Mouse (Mus musculus) G1E (cell line): ENCODE measurements around the gene Zswim5. TPM values are rescaled to one million over a fixed set of nuclear protein-coding genes. Genes with fewer than 3 reads are reported as not detected.
A peak's percentile ranks its signal among the peaks of the same experiment; 100 is the strongest.
"Not testable (repeated sequence)": the region's sequence is repeated elsewhere in the genome, so short reads cannot be mapped to it uniquely, and the experiment has no call there.

ENCODE experiments used
- ATAC-seq: 2 replicates; pipeline ENCODE4 v1.8.0; 2016; ENCODE audit warnings: mild to moderate bottlenecking; ENCODE audit not compliant: insufficient number of reproducible peaks, poor library complexity, low FRiP score, severe bottlenecking; ENCODE audit errors: extremely low read depth
- DNase-seq: peaks from one replicate; pipeline ENCODE4 v3.0.0; 2012; ENCODE audit warnings: low spot score
- H3K27me3 ChIP-seq: 2 replicates; pipeline ENCODE4 v1.6.1; 2012; ENCODE audit warnings: mild to moderate bottlenecking, low read length, inconsistent platforms; ENCODE audit not compliant: insufficient read depth
- H3K36me3 ChIP-seq: replicated peaks from 2 replicates; pipeline ENCODE3; 2012; ENCODE audit warnings: mild to moderate bottlenecking, inconsistent platforms
- H3K4me1 ChIP-seq: 2 replicates; pipeline ENCODE4 v1.6.1; 2012; ENCODE audit warnings: low read depth, low read length, inconsistent platforms, mixed read lengths; ENCODE audit not compliant: insufficient read depth
- H3K4me3 ChIP-seq: 2 replicates; pipeline ENCODE4 v1.5.1; 2012; ENCODE audit warnings: low read depth, mild to moderate bottlenecking, inconsistent platforms, low read length, moderate library complexity, mixed read lengths
- H3K9me3 ChIP-seq: replicated peaks from 2 replicates; pipeline ENCODE4 v1.6.1; 2012; ENCODE audit warnings: inconsistent platforms
- CTCF ChIP-seq: IDR thresholded peaks from 2 replicates; pipeline ENCODE4 v1.5.1; 2012; ENCODE audit warnings: low read depth, low read length, inconsistent platforms, mixed read lengths
- GATA1 ChIP-seq: IDR thresholded peaks from 2 replicates; pipeline ENCODE4 v1.6.1; 2012; ENCODE audit warnings: borderline replicate concordance, low read length, inconsistent platforms, mixed read lengths
- GATA2 ChIP-seq: IDR thresholded peaks from 2 replicates; pipeline ENCODE4 v1.6.1; 2012; ENCODE audit warnings: low read depth, low read length, inconsistent platforms, borderline replicate concordance
- POLR2AphosphoS5 ChIP-seq: IDR thresholded peaks from 2 replicates; pipeline ENCODE4 v1.6.1; 2012; ENCODE audit warnings: low read depth, low read length, inconsistent platforms; ENCODE audit not compliant: insufficient replicate concordance
- TAL1 ChIP-seq: conservative IDR thresholded peaks from 2 replicates; pipeline ENCODE4 v1.6.1; 2012; ENCODE audit warnings: low read depth, low read length, inconsistent platforms, mixed read lengths
- polyA plus RNA-seq: library from polyadenylated mRNA; stranded (reverse); fragments of >175 nt; gene quantifications from 2 replicates; pipeline ENCODE4 v1.2.3, GENCODE M21; 2012
- total RNA-seq, 2 experiments: library from RNA; stranded (forward) in 1 of 2; stranded (reverse) in 1 of 2; fragments of 200-1000 nt in 1 of 2; fragments of >200 nt in 1 of 2; fragmentation: Nextera tagmentation in 1 of 2; gene quantifications; 2 replicates each; pipeline ENCODE4 v1.2.3; 2014 to 2017

Zswim5 gene
- total RNA-seq (2014; fragmentation: Nextera tagmentation) (not detected in 2 replicates), total RNA-seq (2017) (0.06 and 0.11 TPM in 2 replicates), polyA plus RNA-seq (not detected in 2 replicates)

DNA sequence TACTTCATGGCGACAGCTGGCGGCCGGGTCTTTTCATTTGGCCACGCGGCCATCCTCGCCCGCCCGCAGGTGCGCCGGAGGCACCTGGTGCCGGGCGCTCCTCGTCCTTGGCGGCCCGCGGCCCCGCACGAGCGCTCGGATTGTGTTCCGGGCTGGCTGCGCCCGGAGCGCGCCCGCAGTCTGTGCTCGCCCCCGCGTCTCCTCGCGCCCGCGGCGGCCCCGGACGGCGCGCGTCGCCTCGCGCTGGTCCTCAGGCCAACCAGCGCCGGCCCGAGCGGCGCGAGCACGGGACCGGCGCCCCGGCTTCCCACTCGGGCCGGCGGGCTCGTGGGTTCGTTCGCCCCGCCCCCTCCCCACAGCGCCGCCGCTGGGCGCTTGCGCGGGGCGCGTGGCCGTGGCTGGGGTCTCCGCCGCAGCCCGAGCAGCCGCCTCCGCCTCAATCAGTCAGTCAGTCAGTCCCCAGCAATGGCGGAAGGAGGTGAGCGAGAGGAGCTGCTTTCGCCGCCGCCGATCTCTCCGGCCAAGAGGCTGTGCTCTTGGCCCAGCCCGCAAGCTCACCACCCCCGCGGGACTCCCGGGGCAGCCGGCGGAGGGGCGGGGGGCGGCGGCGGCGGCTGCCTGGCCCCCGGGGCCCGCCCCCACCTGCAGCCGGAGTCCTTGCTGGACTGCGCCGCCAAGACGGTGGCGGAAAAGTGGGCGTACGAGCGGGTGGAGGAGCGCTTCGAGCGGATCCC, at the start of gene Zswim5:
Gene Zswim5 (plus strand): TSS at position 382 of the 734 bp plus-strand sequence.
- H3K9me3 ChIP-seq, result no peaks in the 10 kb centered on the region
- H3K36me3 ChIP-seq, result no peaks in the 10 kb centered on the region
- TF ChIP-seq GATA1 (no peak), CTCF (no peak), POLR2AphosphoS5 (no peak), TAL1 (no peak), GATA2 (no peak)
- peaks cover 8% of the 10 kb centered on the region; the same call in 1 of the 2 replicates for H3K4me1 ChIP-seq
- no peak for ATAC-seq
- peaks cover 27% of the 10 kb centered on the region for H3K27me3 ChIP-seq
- peak within 1 kb of the TSS; percentile 50; the same call in 1 of the 2 replicates for H3K4me3 ChIP-seq
- DNase-seq, result no peak

DNA sequence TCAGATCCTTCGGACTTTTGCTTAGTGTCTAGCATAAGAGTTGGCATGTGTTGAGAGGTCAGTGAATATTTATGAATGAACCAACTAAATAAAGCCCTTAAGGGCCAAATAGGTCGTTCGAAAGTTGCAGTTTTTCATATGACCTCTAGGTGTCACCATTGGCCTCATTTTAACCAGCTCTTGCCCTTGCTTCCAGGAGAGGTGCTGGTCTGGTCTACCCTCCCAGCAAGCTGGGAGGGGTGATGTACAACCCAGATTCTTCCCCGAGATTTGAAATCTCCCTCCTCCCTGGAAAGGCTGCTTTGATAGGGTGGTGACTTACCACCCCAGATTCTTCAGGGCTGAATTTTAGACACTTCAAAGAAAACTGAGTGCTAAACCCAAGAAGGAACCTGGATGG, 49.4 kb upstream of the Zswim5 start:
- Histone ChIP-seq H3K9me3 (no peaks in the 10 kb centered on the region), H3K4me3 (no peak overlapping the region), H3K4me1 (no peaks in the 10 kb centered on the region), H3K36me3 (no peaks in the 10 kb centered on the region), H3K27me3 (peaks cover 19% of the 10 kb centered on the region)
- ATAC-seq (no peak), DNase-seq (peak; percentile 77)
- no peak for TF ChIP-seq TAL1
- TF ChIP-seq GATA2, result no peak
- TF ChIP-seq CTCF, result peak; percentile 70

DNA sequence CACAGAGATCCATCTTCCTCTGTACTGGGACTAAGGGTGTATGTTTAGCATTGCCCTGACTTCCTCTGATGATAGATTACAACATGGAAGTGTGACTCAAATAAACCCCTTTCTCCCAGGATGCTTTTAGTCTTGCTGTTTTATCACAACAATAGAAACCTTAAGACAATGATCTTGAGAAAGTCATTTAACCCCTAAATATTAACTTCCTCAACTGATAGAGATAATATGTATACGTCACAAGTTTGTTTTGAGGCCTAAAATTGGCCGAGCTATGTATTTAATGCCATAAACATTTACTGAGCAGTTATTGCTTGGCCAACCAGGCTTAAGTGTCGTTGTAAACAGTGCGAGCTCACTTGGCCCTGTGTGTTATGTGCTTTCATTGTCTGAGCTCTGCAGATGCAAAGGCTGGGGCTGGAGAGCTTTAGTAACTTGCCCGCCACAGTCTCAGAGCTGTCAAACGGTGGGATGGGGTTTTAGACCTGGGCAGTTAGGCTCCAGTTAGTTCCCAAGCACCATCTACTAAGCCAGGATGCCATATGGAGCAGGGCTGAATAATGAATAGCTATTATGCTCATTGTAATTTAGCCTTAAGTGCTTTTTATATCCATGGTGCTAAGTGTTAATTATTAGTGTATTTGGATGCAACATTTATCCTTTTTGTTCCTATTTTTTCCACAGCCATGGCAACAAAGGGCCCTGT, 47.7 kb upstream of the Zswim5 start:
- Histone ChIP-seq H3K4me1 (no peaks in the 10 kb centered on the region), H3K9me3 (no peaks in the 10 kb centered on the region), H3K27me3 (peaks cover 17% of the 10 kb centered on the region), H3K4me3 (no peak overlapping the region), H3K36me3 (no peaks in the 10 kb centered on the region)
- no peak for TF ChIP-seq CTCF
- no peak for TF ChIP-seq GATA1
- no peak for TF ChIP-seq POLR2AphosphoS5
- no peak for TF ChIP-seq TAL1
- no peak for TF ChIP-seq GATA2
- no peak for ATAC-seq
- DNase-seq, result no peak

DNA sequence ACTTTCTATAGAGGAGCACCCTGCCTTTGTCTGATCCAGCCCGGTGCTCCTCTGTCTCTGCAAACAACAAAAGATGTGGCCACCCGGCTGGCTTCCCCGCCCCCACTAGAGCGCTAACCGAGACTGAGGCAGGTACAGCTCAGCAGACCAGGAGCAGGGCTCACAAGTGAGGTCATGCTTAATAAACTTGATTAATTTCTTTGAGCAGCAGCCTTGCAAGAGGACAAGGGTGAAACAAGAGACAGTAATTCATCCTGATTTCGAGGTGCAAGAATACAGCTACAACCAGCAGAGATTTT, 47.2 kb upstream of the Zswim5 start:
- DNase-seq (no peak), ATAC-seq (no peak)
- no peak for TF ChIP-seq GATA1
- no peak overlapping the region for H3K4me3 ChIP-seq
- no peaks in the 10 kb centered on the region for H3K36me3 ChIP-seq
- H3K9me3 ChIP-seq, result no peaks in the 10 kb centered on the region
- no peaks in the 10 kb centered on the region for H3K4me1 ChIP-seq
- peaks cover 12% of the 10 kb centered on the region for H3K27me3 ChIP-seq

DNA sequence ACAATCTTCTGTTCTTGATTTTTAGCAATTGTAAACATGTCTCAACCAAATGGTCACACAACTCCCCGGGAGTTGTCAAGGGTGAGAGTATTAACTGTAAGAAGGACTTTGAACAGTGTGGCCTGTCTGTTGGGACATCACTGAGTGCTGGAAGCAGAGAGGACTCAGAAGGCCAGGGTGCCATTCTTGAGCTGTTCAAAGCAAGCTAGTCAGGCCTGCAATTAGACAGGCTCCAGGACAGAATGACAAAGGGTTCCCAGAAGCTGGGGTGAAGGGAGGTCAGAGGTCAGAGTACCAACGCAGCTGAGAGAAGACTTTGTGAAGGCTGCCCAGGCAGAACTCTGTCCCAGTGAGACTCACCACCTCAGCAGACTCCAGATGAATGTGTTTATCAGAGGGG, 38.2 kb upstream of the Zswim5 start:
- Histone ChIP-seq H3K9me3 (no peaks in the 10 kb centered on the region), H3K27me3 (peaks cover 3% of the 10 kb centered on the region; the same call in 1 of the 2 replicates), H3K4me3 (no peak overlapping the region), H3K4me1 (peaks cover 6% of the 10 kb centered on the region; the same call in 1 of the 2 replicates), H3K36me3 (no peaks in the 10 kb centered on the region)
- TF ChIP-seq POLR2AphosphoS5, result no peak
- no peak for TF ChIP-seq GATA2
- no peak for TF ChIP-seq TAL1
- no peak for TF ChIP-seq CTCF
- no peak for TF ChIP-seq GATA1
- ATAC-seq (no peak), DNase-seq (no peak)

DNA sequence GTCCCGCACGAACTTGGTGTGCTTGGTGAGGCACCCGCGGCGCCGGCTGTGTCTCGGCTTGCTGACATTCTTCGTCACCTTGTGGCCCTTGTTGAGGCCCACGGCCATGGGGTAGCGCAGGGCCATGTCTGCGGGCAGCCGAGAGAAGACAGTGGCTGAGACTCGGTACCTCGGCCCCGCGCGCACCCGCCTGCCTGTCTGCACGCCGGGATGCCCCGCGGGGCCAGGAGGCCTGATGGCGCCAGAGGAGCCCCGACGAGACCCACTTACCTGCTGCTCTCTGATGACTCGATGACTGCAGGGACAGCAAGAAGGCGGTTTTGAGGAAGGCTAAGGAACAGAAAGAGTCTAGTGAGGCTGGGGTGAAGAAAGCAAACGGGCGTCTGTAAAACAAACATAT, 37.1 kb upstream of the Zswim5 start:
- not testable (repeated sequence) for ATAC-seq, H3K4me1 ChIP-seq, H3K4me3 ChIP-seq, H3K27me3 ChIP-seq, DNase-seq, H3K36me3 ChIP-seq, H3K9me3 ChIP-seq

DNA sequence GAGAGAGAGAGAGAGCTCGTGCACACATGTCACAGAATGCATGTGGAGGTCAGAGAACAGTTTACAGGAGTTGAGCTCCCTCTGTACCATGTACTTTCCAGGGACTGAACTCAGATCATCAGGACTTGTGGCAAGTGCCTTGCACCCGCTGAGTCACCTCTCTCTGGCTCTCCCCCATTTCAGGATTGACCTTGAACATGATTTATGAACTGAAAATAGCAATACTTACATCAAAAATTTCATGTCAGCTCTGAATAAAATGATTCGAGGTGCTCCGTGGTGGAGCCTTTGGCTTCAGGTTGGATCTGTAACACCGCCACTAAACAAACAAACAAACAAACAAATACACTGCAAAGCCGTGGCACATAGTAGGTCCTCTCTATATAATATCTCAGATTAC, 36.3 kb upstream of the Zswim5 start:
- Histone ChIP-seq H3K4me1 (peaks cover 6% of the 10 kb centered on the region; the same call in 1 of the 2 replicates), H3K27me3 (peaks cover 13% of the 10 kb centered on the region), H3K9me3 (no peaks in the 10 kb centered on the region; the same call in 1 of the 2 replicates), H3K36me3 (no peaks in the 10 kb centered on the region), H3K4me3 (no peak overlapping the region)
- TF ChIP-seq CTCF (no peak), GATA1 (no peak), POLR2AphosphoS5 (no peak), GATA2 (no peak), TAL1 (no peak)
- no peak for ATAC-seq
- no peak for DNase-seq
